Mouse (Mus musculus): Measurements from ENCODE around the gene Edn2. TPM values are rescaled to one million over a fixed set of nuclear protein-coding genes. Genes with fewer than 3 reads are reported as not detected.

The Edn2 gene
- polyA plus RNA-seq (2015; fragmentation: Nextera tagmentation; extraction: Ambion mirVana) = 0.31 TPM in 1 of 2 replicates, not detected in the other

GRCm38 (mm10) chr4:120161166-120161949 is at the start of gene Edn2:
TSS of gene Edn2 (plus strand) at chr4:120161206.
- Histone ChIP-seq H3K4me3 (ENCODE audit: low read length) (no peak within 1 kb of the TSS), H3K4me2 (ENCODE audit: low read length) (no peak within 1 kb of the TSS), H3K27ac (ENCODE audit: low read depth, low read length) (no peak within 1 kb of the TSS), H3K9me3 (ENCODE audit: control insufficient read depth, low read length) (no peaks in the 10 kb centered on the region), H3K9ac (ENCODE audit: low read depth, low read length) (no peak within 1 kb of the TSS), H3K36me3 (ENCODE audit: control insufficient read depth, insufficient read depth, low read length) (no peaks in the 10 kb centered on the region), H3K27me3 (replicated peaks; ENCODE audit: control insufficient read depth, insufficient read depth, low read length) (no peaks in the 10 kb centered on the region; the same call in 1 of the 2 replicates), H3K4me1 (ENCODE audit: control insufficient read depth, insufficient read depth, low read depth, low read length) (peaks cover 5% of the 10 kb centered on the region)
- 44% methylated on average over 25 of the region's 29 CpGs for WGBS
- ATAC-seq = 0 out of 2 replicates have a peak, but pooled peaks have one; percentile 24

GRCm38 (mm10) chr4:120115516-120115915 is 45.5 kb upstream of the Edn2 start:
- no peak overlapping the region for H3K4me2 ChIP-seq (ENCODE audit: low read length)
- ATAC-seq = no peak
- 75% methylated on average over 3 of the region's 3 CpGs for WGBS
- no peaks in the 10 kb centered on the region for H3K4me1 ChIP-seq (ENCODE audit: control insufficient read depth, insufficient read depth, low read depth, low read length)
- no peak overlapping the region for H3K4me3 ChIP-seq (ENCODE audit: low read length)
- no peak overlapping the region for H3K27ac ChIP-seq (ENCODE audit: low read depth, low read length)
- H3K36me3 ChIP-seq (ENCODE audit: control insufficient read depth, insufficient read depth, low read length) = 0 out of 2 replicates have a peak, but pooled peaks cover 3% of the 10 kb centered on the region
- H3K9ac ChIP-seq (ENCODE audit: low read depth, low read length) = no peak overlapping the region
- H3K9me3 ChIP-seq (ENCODE audit: control insufficient read depth, low read length) = 0 out of 2 replicates have a peak, but pooled peaks cover 3% of the 10 kb centered on the region
- no peaks in the 10 kb centered on the region for H3K27me3 ChIP-seq (replicated peaks; ENCODE audit: control insufficient read depth, insufficient read depth, low read length)

GRCm38 (mm10) chr4:120116312-120116711 is 44.7 kb upstream of the Edn2 start:
- Histone ChIP-seq H3K36me3 (ENCODE audit: control insufficient read depth, insufficient read depth, low read length) (0 out of 2 replicates have a peak, but pooled peaks cover 3% of the 10 kb centered on the region), H3K27me3 (replicated peaks; ENCODE audit: control insufficient read depth, insufficient read depth, low read length) (no peaks in the 10 kb centered on the region), H3K4me3 (ENCODE audit: low read length) (no peak overlapping the region), H3K4me1 (ENCODE audit: control insufficient read depth, insufficient read depth, low read depth, low read length) (no peaks in the 10 kb centered on the region), H3K9ac (ENCODE audit: low read depth, low read length) (no peak overlapping the region), H3K4me2 (ENCODE audit: low read length) (no peak overlapping the region), H3K9me3 (ENCODE audit: control insufficient read depth, low read length) (0 out of 2 replicates have a peak, but pooled peaks cover 3% of the 10 kb centered on the region), H3K27ac (ENCODE audit: low read depth, low read length) (no peak overlapping the region)
- no peak for ATAC-seq
- WGBS = 88% methylated on average over 1 of the region's 1 CpGs

- Histone ChIP-seq H3K9me3 (ENCODE audit: control insufficient read depth, low read length) (0 out of 2 replicates have a peak, but pooled peaks cover 3% of the 10 kb centered on the region), H3K9ac (ENCODE audit: low read depth, low read length) (no peak overlapping the region), H3K4me1 (ENCODE audit: control insufficient read depth, insufficient read depth, low read depth, low read length) (no peaks in the 10 kb centered on the region), H3K4me3 (ENCODE audit: low read length) (no peak overlapping the region), H3K4me2 (ENCODE audit: low read length) (no peak overlapping the region), H3K27me3 (replicated peaks; ENCODE audit: control insufficient read depth, insufficient read depth, low read length) (no peaks in the 10 kb centered on the region), H3K36me3 (ENCODE audit: control insufficient read depth, insufficient read depth, low read length) (0 out of 2 replicates have a peak, but pooled peaks cover 3% of the 10 kb centered on the region), H3K27ac (ENCODE audit: low read depth, low read length) (no peak overlapping the region)
- WGBS = 38% methylated on average over 8 of the region's 8 CpGs
- ATAC-seq = no peak
Observed at GRCm38 (mm10) chr4:120120276-120120675, 40.7 kb upstream of the Edn2 start.

GRCm38 (mm10) chr4:120124656-120125055 is 36.4 kb upstream of the Edn2 start:
- no peak for ATAC-seq
- Histone ChIP-seq H3K9me3 (ENCODE audit: control insufficient read depth, low read length) (no peaks in the 10 kb centered on the region), H3K4me1 (ENCODE audit: control insufficient read depth, insufficient read depth, low read depth, low read length) (no peaks in the 10 kb centered on the region), H3K4me2 (ENCODE audit: low read length) (no peak overlapping the region), H3K36me3 (ENCODE audit: control insufficient read depth, insufficient read depth, low read length) (no peaks in the 10 kb centered on the region), H3K4me3 (ENCODE audit: low read length) (no peak overlapping the region), H3K27ac (ENCODE audit: low read depth, low read length) (no peak overlapping the region), H3K9ac (ENCODE audit: low read depth, low read length) (no peak overlapping the region), H3K27me3 (replicated peaks; ENCODE audit: control insufficient read depth, insufficient read depth, low read length) (no peaks in the 10 kb centered on the region)
- WGBS = 87% methylated on average over 6 of the region's 6 CpGs

GRCm38 (mm10) chr4:120126047-120126446 is 35.0 kb upstream of the Edn2 start:
- H3K36me3 ChIP-seq (ENCODE audit: control insufficient read depth, insufficient read depth, low read length) = no peaks in the 10 kb centered on the region
- WGBS = 81% methylated on average over 6 of the region's 6 CpGs
- no peaks in the 10 kb centered on the region for H3K9me3 ChIP-seq (ENCODE audit: control insufficient read depth, low read length)
- H3K27ac ChIP-seq (ENCODE audit: low read depth, low read length) = no peak overlapping the region
- no peak overlapping the region for H3K4me3 ChIP-seq (ENCODE audit: low read length)
- H3K27me3 ChIP-seq (replicated peaks; ENCODE audit: control insufficient read depth, insufficient read depth, low read length) = no peaks in the 10 kb centered on the region
- H3K4me1 ChIP-seq (ENCODE audit: control insufficient read depth, insufficient read depth, low read depth, low read length) = no peaks in the 10 kb centered on the region
- H3K9ac ChIP-seq (ENCODE audit: low read depth, low read length) = no peak overlapping the region
- no peak for ATAC-seq
- H3K4me2 ChIP-seq (ENCODE audit: low read length) = no peak overlapping the region

- Histone ChIP-seq H3K27me3 (replicated peaks; ENCODE audit: control insufficient read depth, insufficient read depth, low read length) (no peaks in the 10 kb centered on the region), H3K27ac (ENCODE audit: low read depth, low read length) (no peak overlapping the region), H3K9me3 (ENCODE audit: control insufficient read depth, low read length) (no peaks in the 10 kb centered on the region), H3K4me1 (ENCODE audit: control insufficient read depth, insufficient read depth, low read depth, low read length) (no peaks in the 10 kb centered on the region), H3K9ac (ENCODE audit: low read depth, low read length) (no peak overlapping the region), H3K4me3 (ENCODE audit: low read length) (no peak overlapping the region), H3K4me2 (ENCODE audit: low read length) (no peak overlapping the region), H3K36me3 (ENCODE audit: control insufficient read depth, insufficient read depth, low read length) (no peaks in the 10 kb centered on the region)
- ATAC-seq = no peak
- WGBS = 83% methylated on average over 3 of the region's 3 CpGs
Observed at GRCm38 (mm10) chr4:120127333-120127732, 33.7 kb upstream of the Edn2 start.

GRCm38 (mm10) chr4:120128033-120128432 is 33.0 kb upstream of the Edn2 start:
- Histone ChIP-seq H3K27ac (ENCODE audit: low read depth, low read length) (no peak overlapping the region), H3K4me3 (ENCODE audit: low read length) (no peak overlapping the region), H3K4me1 (ENCODE audit: control insufficient read depth, insufficient read depth, low read depth, low read length) (no peaks in the 10 kb centered on the region), H3K9ac (ENCODE audit: low read depth, low read length) (no peak overlapping the region), H3K9me3 (ENCODE audit: control insufficient read depth, low read length) (no peaks in the 10 kb centered on the region), H3K4me2 (ENCODE audit: low read length) (no peak overlapping the region), H3K27me3 (replicated peaks; ENCODE audit: control insufficient read depth, insufficient read depth, low read length) (no peaks in the 10 kb centered on the region), H3K36me3 (ENCODE audit: control insufficient read depth, insufficient read depth, low read length) (no peaks in the 10 kb centered on the region)
- ATAC-seq = no peak
- 51% methylated on average over 4 of the region's 4 CpGs for WGBS

GRCm38 (mm10) chr4:120129233-120129885 is 31.6 kb upstream of the Edn2 start:
- Histone ChIP-seq H3K27me3 (replicated peaks; ENCODE audit: control insufficient read depth, insufficient read depth, low read length) (no peaks in the 10 kb centered on the region), H3K4me3 (ENCODE audit: low read length) (no peak overlapping the region), H3K27ac (ENCODE audit: low read depth, low read length) (no peak overlapping the region), H3K9ac (ENCODE audit: low read depth, low read length) (no peak overlapping the region), H3K4me1 (ENCODE audit: control insufficient read depth, insufficient read depth, low read depth, low read length) (no peaks in the 10 kb centered on the region), H3K36me3 (ENCODE audit: control insufficient read depth, insufficient read depth, low read length) (no peaks in the 10 kb centered on the region), H3K4me2 (ENCODE audit: low read length) (no peak overlapping the region), H3K9me3 (ENCODE audit: control insufficient read depth, low read length) (no peaks in the 10 kb centered on the region)
- ATAC-seq = peak; percentile 81
- WGBS = 45% methylated on average over 4 of the region's 4 CpGs
